Comparison of ENCODE assay signal across 20 mouse cellular contexts in the genomic region with DNA sequence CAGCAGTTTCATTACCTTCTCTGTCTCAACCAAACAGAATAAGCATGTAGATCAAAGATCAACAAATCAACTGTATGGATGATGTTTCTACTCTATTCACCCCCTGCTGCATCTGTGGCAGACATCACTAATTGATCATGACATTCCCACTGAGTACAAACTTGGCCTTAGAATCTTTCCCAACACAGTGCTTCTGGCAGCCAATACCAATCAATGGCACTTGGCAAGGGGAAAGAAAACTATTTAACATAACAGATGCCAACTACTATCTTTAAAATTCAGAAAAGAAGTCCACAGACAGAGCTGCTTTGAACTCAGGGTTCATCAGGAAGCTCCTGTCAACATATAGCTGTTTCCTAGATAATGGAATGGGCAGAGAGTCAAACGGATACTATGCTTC.
"Had no signal": no experiment of that assay in that cellular context is flagged by ENCODE, and none has a peak within 500 bp of the region (broad histone marks: within the 10 kb centered on the region; RNA-seq: fewer than 3 reads in every experiment).

No protein-coding gene starts in this region.

- H3K9ac ChIP-seq: lung, embryonic 15.5 days; midbrain, embryonic 12.5 days; neural tube, embryonic 13.5 days; neural tube, embryonic 15.5 days had no signal

- H3K27ac ChIP-seq: lung, embryonic 15.5 days; midbrain, embryonic 10.5 days; midbrain, embryonic 12.5 days; neural tube, embryonic 13.5 days; neural tube, embryonic 15.5 days had no signal

- H3K4me1 ChIP-seq: midbrain, embryonic 10.5 days; midbrain, embryonic 12.5 days had no signal

- H3K4me3 ChIP-seq: lung, embryonic 15.5 days; midbrain, embryonic 10.5 days; midbrain, embryonic 12.5 days; myocyte; neural tube, embryonic 13.5 days; neural tube, embryonic 15.5 days had no signal

- DNase-seq: lung, adult 2 months; lung, postnatal 14 days; lung, postnatal 4 days; midbrain, embryonic 14.5 days; retina, postnatal 1 day; right cerebral cortex, adult 18-20 months; right cerebral cortex, postnatal 25 days; right cerebral cortex, postnatal 4 days; spleen, adult 18-20 months; thymus, adult 18-20 months; thymus, postnatal 25 days; thymus, postnatal 4 days had no signal

- ATAC-seq: lung, postnatal 0 days; midbrain, embryonic 16.5 days had no signal

- H3K27me3 ChIP-seq: lung, embryonic 15.5 days; midbrain, embryonic 12.5 days; neural tube, embryonic 15.5 days had no signal

- H3K4me2 ChIP-seq: lung, embryonic 15.5 days; midbrain, embryonic 12.5 days; neural tube, embryonic 13.5 days; neural tube, embryonic 15.5 days had no signal

- H3K9me3 ChIP-seq: lung, embryonic 15.5 days; midbrain, embryonic 10.5 days; midbrain, embryonic 12.5 days; neural tube, embryonic 13.5 days; neural tube, embryonic 15.5 days had no signal

- H3K36me3 ChIP-seq: lung, embryonic 15.5 days; midbrain, embryonic 10.5 days; midbrain, embryonic 12.5 days; neural tube, embryonic 13.5 days; neural tube, embryonic 15.5 days had no signal
